ENCODE assay signal across 8 mouse cellular contexts in the genomic region with DNA sequence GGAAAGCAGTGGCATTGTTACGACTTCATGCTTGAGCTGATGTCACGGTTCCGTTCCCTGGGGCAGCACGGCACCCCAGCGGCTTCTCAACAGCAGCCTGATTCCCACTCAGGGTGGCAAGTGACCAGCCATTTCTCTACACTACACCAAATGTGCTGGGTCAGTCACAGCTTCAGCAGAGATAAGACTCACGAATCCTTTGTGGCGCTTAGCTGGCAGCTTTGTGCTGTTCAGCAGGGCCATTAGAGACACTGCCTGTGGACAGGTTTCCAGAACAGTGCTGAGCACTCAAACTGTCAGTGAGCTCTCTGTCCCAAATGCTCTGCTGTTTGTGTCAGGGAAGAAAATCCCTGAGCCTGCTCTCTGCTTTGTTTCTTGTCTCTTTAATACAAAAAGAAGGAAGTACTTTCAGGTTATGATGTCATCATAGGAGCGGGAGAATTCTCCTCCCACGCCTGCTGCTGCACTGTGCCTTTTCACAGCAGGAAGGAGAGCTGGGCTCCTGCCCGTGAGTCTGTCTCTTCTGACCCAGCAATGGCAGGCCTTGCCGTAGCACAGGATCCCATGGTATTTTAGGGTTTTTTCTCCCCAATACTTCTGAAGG.
DNase-seq lines count a peak whose midpoint lies in the region; ATAC-seq and TF ChIP-seq lines count a peak whose summit lies in the region.

No protein-coding gene starts in this region.

- TF ChIP-seq POLR2A in brain, embryonic 14.5 days (IDR thresholded peaks at IDR 0.05; ENCODE audit: borderline replicate concordance, extremely low read depth, insufficient read depth, insufficient read length, poor library complexity, severe bottlenecking): no peak

- WGBS in hindbrain, embryonic 15.5 days: 27% methylated on average over 11 of the region's 11 CpGs
- 57% methylated on average over 11 of the region's 11 CpGs for WGBS in lung, embryonic 16.5 days
- 63% methylated on average over 11 of the region's 11 CpGs for WGBS in stomach, embryonic 15.5 days

- H3K27me3 ChIP-seq in hindbrain, embryonic 15.5 days: no peaks in the 10 kb centered on the region
- no peaks in the 10 kb centered on the region for H3K27me3 ChIP-seq in lung, embryonic 16.5 days (ENCODE audit: control insufficient read depth, insufficient read depth, low read depth, low read length)
- H3K27me3 ChIP-seq in stomach, embryonic 15.5 days (replicated peaks): no peaks in the 10 kb centered on the region

- no peak overlapping the region for H3K4me2 ChIP-seq in hindbrain, embryonic 15.5 days
- no peak overlapping the region for H3K4me2 ChIP-seq in lung, embryonic 16.5 days (ENCODE audit: low read depth, low read length)
- H3K4me2 ChIP-seq in stomach, embryonic 15.5 days: no peak overlapping the region

- intact Hi-C loops in gastrocnemius, adult 2 months (cut with DNase I): no loop called here

- H3K4me3 ChIP-seq in gastrocnemius, adult 2 months: peak overlapping the region; percentile 38
- H3K4me3 ChIP-seq in hindbrain, embryonic 15.5 days: no peak overlapping the region
- H3K4me3 ChIP-seq in lung, embryonic 16.5 days (ENCODE audit: low read length): no peak overlapping the region
- H3K4me3 ChIP-seq in stomach, embryonic 15.5 days (replicated peaks): no peak overlapping the region

- no peaks in the 10 kb centered on the region for H3K36me3 ChIP-seq in hindbrain, embryonic 15.5 days
- H3K36me3 ChIP-seq in lung, embryonic 16.5 days (ENCODE audit: control insufficient read depth, insufficient read depth, low read length): peaks cover 16% of the 10 kb centered on the region
- peaks cover 10% of the 10 kb centered on the region for H3K36me3 ChIP-seq in stomach, embryonic 15.5 days

- no peak overlapping the region for H3K9ac ChIP-seq in hindbrain, embryonic 15.5 days
- H3K9ac ChIP-seq in lung, embryonic 16.5 days (ENCODE audit: low read length): no peak overlapping the region
- H3K9ac ChIP-seq in stomach, embryonic 15.5 days: no peak overlapping the region

- DNase-seq in layer of hippocampus, adult 9-11 months: peak; percentile 26
- DNase-seq in layer of hippocampus, adult 8-10 months (ENCODE audit: low spot score in 2 of 2): no peak
- peak; percentile 64 for DNase-seq in brain, embryonic 14.5 days (ENCODE audit: low read depth)
- peak; percentile 61 for DNase-seq in gastrocnemius, adult 2 months
- DNase-seq in spleen, postnatal 4 days (ENCODE audit: low spot score in 2 of 2): no peak

- no peak for TF ChIP-seq CTCF in brain, embryonic 14.5 days (IDR thresholded peaks at IDR 0.05; ENCODE audit: borderline replicate concordance, extremely low read depth, insufficient read depth, insufficient read length)
- TF ChIP-seq CTCF in gastrocnemius, adult 2 months (IDR thresholded peaks at IDR 0.05): no peak

- peak overlapping the region; percentile 78 for H3K27ac ChIP-seq in gastrocnemius, adult 2 months
- H3K27ac ChIP-seq in hindbrain, embryonic 15.5 days (replicated peaks): peak overlapping the region; percentile 16; the same call in 1 of the 2 replicates
- H3K27ac ChIP-seq in lung, embryonic 16.5 days (ENCODE audit: low read length): peak overlapping the region; percentile 1
- peak overlapping the region; percentile 60 for H3K27ac ChIP-seq in stomach, embryonic 15.5 days

- H3K4me1 ChIP-seq in hindbrain, embryonic 15.5 days (replicated peaks): peaks cover 41% of the 10 kb centered on the region
- 0 out of 2 replicates have a peak, but pooled peaks cover 3% of the 10 kb centered on the region for H3K4me1 ChIP-seq in lung, embryonic 16.5 days (replicated peaks; ENCODE audit: control insufficient read depth, insufficient read depth, low read length)
- H3K4me1 ChIP-seq in stomach, embryonic 15.5 days: peaks cover 9% of the 10 kb centered on the region; the same call in 1 of the 2 replicates

- H3K9me3 ChIP-seq in hindbrain, embryonic 15.5 days: no peaks in the 10 kb centered on the region
- H3K9me3 ChIP-seq in lung, embryonic 16.5 days (ENCODE audit: control insufficient read depth, low read length): no peaks in the 10 kb centered on the region
- H3K9me3 ChIP-seq in stomach, embryonic 15.5 days: no peaks in the 10 kb centered on the region

- peak; percentile 24; the same call in 1 of the 2 replicates for ATAC-seq in hindbrain, embryonic 15.5 days (ENCODE audit: low FRiP score, low read depth)
- ATAC-seq in lung, embryonic 16.5 days (ENCODE audit: low read depth): peak; percentile 59
- ATAC-seq in stomach, embryonic 15.5 days (ENCODE audit: insufficient read depth, low FRiP score, low read depth): 0 out of 2 replicates have a peak, but pooled peaks have one; percentile 45

Comparison
In these comparisons a context has a peak if more than half of its experiments do, and no peak if none do; other contexts are left out.
1. DNase-seq: peak in layer of hippocampus, adult 9-11 months (single experiment), brain, embryonic 14.5 days (single experiment) and gastrocnemius, adult 2 months (single experiment); none in layer of hippocampus, adult 8-10 months (0 of 2) and spleen, postnatal 4 days (0 of 2).
2. H3K27ac ChIP-seq: peak in every context shown above with its lines; median percentile 78 in gastrocnemius, adult 2 months; 60 in stomach, embryonic 15.5 days; 16 in hindbrain, embryonic 15.5 days; 1 in lung, embryonic 16.5 days.
3. Peak in every context shown above with its lines, with median percentiles within 50 percentile points of each other: ATAC-seq.